Mouse (Mus musculus) lung, postnatal 14 days (tissue): ENCODE data around the gene Cmbl.

Experiments
- DNase-seq: peaks from one replicate; pipeline ENCODE4 v3.0.0; 2021

Gene Cmbl

GRCm38 (mm10) chr15:31627277-31628154, 62.3 kb downstream of the Cmbl start:
- DNase-seq = no peak

GRCm38 (mm10) chr15:31628180-31628579, 63.0 kb downstream of the Cmbl start:
- no peak for DNase-seq

DNA sequence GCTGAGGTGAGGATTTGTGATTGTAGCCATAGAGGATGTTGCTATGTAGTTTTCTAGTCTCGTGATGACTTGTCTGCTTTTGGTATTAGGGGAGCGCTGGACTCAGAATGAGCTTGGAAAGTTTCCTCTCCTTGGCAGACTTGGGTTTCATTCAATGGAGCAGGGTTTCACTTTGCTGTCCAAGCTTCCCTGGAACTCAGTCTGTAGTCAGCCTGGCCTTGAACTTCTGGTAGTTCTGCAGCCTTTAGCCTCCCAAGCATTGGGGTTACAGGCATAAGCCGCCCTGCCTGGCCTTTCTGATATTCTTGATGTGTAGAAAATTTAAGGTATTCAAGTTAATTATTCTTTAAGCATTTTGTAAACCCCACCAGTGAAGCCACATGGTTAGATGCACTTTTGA, 64.4 kb downstream of the Cmbl start:
- no peak for DNase-seq

DNA sequence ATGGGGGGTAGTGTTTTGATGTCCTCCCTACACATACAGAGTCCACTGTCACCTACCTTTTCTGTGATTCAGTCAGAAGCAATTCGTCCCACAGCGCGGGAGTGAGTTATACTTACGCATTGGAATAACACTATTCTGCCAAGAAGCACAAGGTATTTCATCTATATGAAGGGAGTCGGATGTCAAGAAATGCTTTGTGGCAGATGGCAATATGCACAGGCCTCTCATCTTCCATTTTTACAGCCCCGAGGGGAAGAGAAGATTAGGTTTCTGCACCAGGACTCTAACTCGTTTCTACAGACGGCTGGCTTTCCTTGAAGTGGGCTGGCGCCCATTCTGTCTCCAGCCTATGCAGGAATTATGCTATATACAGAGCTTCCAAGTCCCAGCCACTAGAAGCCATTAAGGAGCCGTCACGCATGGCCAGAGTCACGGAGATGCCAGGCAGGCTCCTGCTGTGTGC, 66.2 kb downstream of the Cmbl start:
- no peak for DNase-seq

GRCm38 (mm10) chr15:31632478-31632877, 67.3 kb downstream of the Cmbl start:
- no peak for DNase-seq

GRCm38 (mm10) chr15:31634582-31634981, 69.4 kb downstream of the Cmbl start:
- no peak for DNase-seq

DNA sequence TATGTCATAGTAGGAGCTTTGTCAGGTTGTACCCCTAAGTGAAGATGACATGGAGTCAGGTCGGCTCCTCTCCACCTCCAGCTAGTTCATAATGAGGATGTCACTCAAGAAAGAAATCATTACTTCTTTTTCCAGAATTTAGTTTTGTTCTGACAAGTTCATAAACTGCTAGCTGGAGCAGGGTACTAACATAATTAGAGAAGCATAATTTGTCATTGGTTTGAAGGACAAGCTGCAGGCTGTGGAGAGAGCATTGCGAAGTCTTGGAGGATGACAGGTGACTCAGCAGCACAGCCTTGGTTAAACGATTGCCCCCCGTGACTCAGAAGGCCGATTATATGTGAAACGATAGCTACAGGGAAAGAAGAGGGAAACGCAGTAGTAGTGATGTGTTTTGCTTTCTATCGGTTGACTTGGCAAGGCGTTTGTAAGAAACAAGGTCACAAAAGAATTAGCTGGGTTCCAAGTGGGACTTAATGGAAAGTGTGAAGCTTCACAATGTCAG, 71.0 kb downstream of the Cmbl start:
- DNase-seq = no peak
